Mouse (Mus musculus) CD4-positive helper T cell, adult 2 months (primary cell): ENCODE measurements around the gene Inpp5b.
"Not testable (repeated sequence)": the region's sequence is repeated elsewhere in the genome, so short reads cannot be mapped to it uniquely, and the experiment has no call there.

Experiments used
- DNase-seq: peaks from one replicate; pipeline ENCODE4 v3.0.0-alpha.2; 2012; ENCODE audit warnings: low read depth, missing footprints, low spot score

Inpp5b gene

DNA sequence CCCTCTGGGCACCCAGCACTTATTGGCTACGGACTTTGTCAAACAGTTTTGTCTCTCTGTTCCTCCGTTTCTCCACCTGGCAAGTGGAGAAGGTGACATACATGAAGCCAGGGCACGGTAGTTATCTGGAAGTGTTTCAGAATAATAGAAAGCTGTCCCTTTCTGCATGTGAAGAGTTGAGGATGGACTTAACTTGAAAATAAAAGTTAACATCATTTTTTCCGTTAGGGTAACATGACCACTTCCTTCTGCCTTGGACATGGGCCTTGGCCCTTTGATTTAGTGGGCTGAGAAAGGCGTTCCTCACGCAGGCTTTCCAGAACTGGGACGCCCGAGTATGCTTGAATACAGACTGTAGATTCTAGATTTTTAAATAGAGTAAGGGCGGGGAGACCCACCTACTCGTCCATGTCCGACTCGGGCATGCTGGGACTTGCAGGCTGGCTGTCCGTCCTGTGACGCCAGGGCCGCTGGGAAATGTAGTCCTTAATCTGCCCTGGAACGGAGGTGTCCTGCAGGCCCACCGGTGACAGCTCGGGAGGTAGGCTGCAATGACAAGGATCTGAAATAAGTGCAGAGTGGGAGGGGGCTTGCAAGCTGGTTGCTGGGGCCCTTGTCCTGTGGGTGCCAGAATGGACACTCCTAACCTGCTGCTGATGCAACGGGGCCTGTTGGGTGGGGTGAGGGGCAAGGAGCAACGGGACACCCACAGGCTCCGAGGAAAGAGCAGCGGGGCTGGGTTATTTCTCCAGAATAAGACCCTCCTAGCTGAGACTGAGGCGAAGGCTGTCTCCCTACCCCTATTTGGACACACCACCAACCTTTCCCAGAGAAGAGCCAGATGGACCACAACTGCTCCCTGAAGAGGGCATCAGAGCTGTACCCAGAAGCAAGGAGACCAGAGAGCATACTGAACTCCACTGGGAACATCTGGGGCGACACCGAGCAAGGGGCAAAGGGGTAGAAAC is at the start of gene Inpp5b:
TSS of gene Inpp5b (plus strand) at position 475 of the 968 bp plus-strand sequence.
- DNase-seq: peak; percentile 52

- DNase-seq: no peak
Measured at GRCm38 (mm10) chr4:124692416-124692861, 49.2 kb upstream of the Inpp5b start.

- DNase-seq: peak; percentile 91
Measured at GRCm38 (mm10) chr4:124693135-124693894, 48.3 kb upstream of the Inpp5b start, which contains the start of gene Utp11. Gene Utp11, minus strand, starts transcription at chr4:124693600.

- DNase-seq: no peak
Measured at GRCm38 (mm10) chr4:124694572-124694971, 47.1 kb upstream of the Inpp5b start.

- DNase-seq: peak; percentile 40
Measured at GRCm38 (mm10) chr4:124695786-124696516, 45.7 kb upstream of the Inpp5b start.

GRCm38 (mm10) chr4:124699791-124700190 is 41.9 kb upstream of the Inpp5b start:
- DNase-seq: no peak

GRCm38 (mm10) chr4:124700248-124700971 is 41.2 kb upstream of the Inpp5b start, which contains the start of gene Fhl3:
Gene Fhl3, plus strand, starts transcription at chr4:124700701.
- peak; percentile 77 for DNase-seq

DNA sequence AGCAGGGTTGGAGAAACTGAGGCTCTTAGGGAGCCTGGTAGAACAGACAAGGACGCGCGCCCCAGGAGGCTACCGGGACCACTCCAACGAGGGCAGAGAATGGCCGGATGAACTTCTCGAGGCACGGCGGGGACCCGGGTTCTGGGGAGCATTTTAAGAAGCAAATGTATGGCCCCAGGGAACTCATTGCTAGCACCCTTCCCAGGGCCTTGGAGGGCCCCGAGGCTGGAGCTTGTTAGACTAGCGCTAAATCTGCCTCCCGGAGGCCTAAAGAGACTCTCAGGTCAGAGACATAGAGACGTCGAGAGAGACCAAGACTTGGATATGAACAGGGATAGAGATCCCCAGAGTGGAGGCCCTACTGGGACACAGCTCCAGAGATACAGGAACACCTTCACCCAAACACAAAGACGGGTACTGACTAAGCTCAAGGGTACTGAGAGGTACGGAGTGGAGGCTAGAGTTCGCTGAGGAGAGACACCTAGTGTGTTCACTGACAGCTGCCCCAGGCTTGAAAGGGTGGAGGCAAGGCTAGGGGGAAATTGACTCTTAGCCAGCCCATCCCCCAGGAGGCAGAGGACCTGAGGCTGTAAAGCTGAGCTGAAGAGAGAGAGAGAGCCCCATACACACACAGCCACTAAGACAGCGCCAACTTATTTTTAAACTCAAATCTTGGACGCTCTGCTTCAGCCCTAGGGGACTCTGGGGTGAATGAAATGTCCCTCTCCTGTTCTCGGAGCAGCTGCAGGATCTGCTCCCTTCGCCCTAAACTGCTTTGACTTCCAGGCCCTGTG is 40.4 kb upstream of the Inpp5b start:
- DNase-seq: peak; percentile 47

- no peak for DNase-seq
Measured at GRCm38 (mm10) chr4:124701916-124702315, 39.7 kb upstream of the Inpp5b start.

GRCm38 (mm10) chr4:124703406-124703805 is 38.2 kb upstream of the Inpp5b start:
- DNase-seq: peak; percentile 60

DNA sequence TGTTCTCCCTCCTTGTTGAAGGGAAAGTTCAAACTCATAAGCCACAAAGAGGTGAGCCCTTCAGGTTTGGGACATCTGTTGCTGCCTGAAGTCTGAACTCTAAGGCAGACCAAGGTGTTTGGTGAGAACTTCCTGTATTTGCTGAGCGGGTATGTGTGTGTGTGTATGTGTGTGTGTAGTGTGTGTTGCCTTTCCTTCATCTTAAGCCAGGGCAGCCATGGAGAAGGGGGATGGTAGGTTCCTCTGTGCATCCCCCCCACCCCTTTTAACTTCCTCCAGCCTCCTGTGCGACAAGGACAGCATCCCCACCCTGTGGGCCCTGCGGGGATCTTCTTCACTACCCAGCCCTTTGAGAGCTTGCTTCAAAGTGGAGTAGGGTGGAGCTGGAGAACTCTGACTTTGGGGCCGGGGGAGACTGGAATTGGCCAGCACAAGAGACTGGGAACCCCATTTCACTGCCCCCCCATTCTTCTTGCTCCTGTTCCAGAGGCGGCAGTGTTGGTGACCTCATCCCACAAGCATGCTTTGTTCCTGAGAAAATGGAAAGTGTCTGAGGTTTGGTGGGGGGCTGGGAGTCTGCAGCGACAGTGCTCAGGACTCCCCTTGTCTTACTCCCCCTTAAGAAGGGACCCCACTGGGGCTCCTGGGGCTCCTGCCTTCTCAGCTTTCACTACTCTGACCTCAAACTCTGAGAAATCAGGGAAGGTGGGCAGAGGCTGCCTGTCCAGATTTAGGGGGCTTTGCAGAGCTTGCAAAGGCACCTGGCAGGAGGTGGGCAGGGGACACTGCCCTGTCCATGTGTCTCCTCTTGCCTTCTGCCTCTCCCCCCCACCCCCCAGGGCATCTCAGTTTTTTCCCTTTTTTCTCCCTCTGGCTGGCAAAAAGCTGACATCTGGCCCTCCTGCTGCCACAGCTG is 37.5 kb upstream of the Inpp5b start:
- peak; percentile 79 for DNase-seq

- peak; percentile 25 for DNase-seq
Measured at GRCm38 (mm10) chr4:124704797-124705474, 36.7 kb upstream of the Inpp5b start.

DNA sequence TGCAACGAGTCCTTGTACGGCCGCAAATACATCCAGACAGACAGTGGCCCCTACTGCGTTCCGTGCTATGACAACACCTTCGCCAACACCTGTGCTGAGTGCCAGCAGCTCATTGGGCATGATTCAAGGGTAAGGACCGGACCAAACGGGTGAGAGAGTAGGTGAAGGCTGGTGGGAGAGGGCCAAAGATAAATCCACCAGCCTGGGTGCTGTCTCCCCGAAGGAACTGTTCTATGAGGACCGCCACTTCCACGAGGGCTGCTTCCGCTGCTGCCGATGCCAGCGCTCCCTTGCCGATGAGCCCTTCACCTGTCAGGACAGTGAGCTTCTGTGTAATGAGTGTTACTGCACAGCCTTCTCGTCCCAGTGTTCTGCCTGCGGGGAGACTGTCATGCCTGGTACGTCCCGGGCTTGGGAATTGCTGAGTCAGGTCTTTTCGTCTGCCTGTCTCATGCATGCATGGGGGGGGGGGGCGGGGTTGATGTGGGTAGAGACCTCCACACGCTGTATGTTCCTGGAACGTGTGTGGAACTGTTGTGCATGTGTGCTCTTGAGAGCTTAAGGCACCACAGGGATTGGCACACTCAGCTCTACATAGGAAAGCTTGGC is 35.9 kb upstream of the Inpp5b start:
- DNase-seq: no peak

DNA sequence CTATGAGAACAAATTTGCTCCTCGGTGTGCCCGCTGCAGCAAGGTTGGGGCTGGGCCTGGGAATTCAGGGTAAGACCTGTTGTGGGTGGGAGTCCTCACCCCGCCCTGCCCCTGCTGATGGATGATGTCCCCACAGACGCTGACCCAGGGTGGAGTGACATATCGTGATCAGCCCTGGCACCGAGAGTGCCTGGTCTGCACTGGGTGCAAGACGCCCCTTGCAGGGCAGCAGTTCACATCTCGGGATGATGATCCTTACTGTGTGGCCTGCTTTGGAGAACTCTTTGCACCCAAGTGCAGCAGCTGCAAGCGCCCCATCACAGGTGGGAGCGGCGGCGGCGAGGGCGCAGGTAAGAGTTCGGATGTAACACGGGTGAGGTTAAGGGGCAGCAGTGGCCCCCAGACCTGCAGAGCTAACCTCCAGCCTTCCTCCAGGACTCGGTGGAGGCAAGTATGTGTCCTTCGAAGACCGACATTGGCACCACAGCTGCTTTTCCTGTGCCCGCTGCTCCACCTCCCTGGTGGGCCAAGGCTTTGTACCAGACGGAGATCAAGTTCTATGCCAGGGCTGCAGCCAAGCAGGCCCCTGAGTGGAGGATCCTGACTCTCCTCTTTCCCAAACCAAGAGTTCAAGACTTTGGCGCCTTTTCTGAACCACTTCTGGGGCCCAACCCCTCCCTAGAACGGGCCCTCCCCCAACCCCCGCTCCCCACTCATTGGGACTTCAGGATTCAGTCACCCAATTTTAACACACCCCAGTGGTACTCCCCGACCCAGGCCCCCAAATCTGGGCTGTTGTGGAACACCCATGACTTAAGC is 34.1 kb upstream of the Inpp5b start:
- DNase-seq: not testable (repeated sequence)

GRCm38 (mm10) chr4:124708200-124708517 is 33.5 kb upstream of the Inpp5b start:
- not testable (repeated sequence) for DNase-seq

DNA sequence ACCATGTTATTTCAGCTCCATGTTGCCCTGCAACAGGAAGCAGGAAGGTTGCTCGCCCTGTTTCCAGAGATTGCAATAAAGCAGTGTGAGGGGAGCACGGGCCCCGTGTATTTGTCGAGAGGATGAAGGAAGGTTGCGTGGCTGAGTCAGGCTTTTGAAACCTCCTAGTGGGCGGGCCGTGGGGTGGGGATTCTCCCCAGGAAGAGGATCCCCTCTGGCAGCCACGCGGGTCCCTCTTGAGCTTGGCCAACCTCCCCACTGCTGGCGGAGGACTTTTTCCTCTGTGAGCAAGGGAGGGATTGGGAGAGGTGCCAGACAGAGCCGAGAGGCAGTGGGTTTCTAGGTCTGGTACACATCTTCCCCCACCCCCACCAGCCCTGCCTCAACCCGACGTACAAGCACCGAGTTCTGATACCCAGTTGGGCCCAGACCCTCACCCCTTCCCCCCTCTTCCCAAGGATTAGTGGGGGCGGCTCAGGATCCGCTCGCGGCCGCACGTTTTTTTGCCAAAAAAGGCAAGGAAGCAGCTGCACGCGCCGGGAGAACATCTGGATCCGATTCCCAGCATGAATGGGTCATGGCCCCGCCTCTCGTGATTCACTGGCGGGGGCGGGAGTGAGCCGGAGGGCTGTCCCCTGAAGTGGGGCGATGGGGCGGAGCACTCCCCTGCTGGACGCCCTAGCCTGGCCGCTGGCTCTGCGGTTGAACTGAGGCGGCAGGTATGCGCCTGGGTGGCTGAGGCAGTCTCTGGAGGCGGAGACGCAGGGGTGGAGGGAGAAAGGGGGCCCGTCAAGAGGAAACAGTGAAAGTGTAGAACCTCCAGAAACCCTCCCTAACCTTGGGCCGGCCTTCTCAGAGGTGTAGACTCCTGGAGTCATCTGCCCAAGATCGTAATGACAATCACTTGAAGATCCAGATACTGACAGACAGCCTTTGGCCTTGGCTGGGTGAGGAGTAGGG is 32.9 kb upstream of the Inpp5b start:
- DNase-seq: peak; percentile 83
